Mouse (Mus musculus): Measurements from ENCODE around the gene Smarcad1. TPM values are rescaled to one million over a fixed set of nuclear protein-coding genes. Genes with fewer than 3 reads are reported as not detected.

The Smarcad1 gene
- total RNA-seq, 1 experiment from 2014 or later, result 49.5 TPM

Other genes with a start within 250 kb of the Smarcad1 start
- gene Hpgds, start 102.3 kb downstream of the Smarcad1 start, total RNA-seq (2017), result 2.3 and 2.6 TPM in 2 replicates

Measured in neutrophil, adult 5-6 weeks (primary cell).